Mouse (Mus musculus): ENCODE results near the gene Tmsb15b2. TPM values are rescaled to one million over a fixed set of nuclear protein-coding genes. Genes with fewer than 3 reads are reported as not detected.
A peak's percentile ranks its signal among the peaks of the same experiment; 100 is the strongest.
"Not testable (repeated sequence)": the region's sequence is repeated elsewhere in the genome, so short reads cannot be mapped to it uniquely, and the experiment has no call there.

Tmsb15b2 gene
- polyA plus RNA-seq, 1 experiment from 2014 or later: 52.2 TPM

- Histone ChIP-seq H3K27me3 (replicated peaks) (no peaks in the 10 kb centered on the region), H3K27ac (no peak overlapping the region), H3K4me2 (replicated peaks) (no peak overlapping the region), H3K9me3 (no peaks in the 10 kb centered on the region), H3K4me3 (replicated peaks) (no peak overlapping the region), H3K9ac (no peak overlapping the region), H3K36me3 (no peaks in the 10 kb centered on the region), H3K4me1 (replicated peaks) (no peaks in the 10 kb centered on the region)
- 27% methylated on average over 2 of the region's 2 CpGs for WGBS
- ATAC-seq: no peak
These were observed 15.6 kb downstream of the Tmsb15b2 start for GRCm38 (mm10) chrX:136959688-136960087.

GRCm38 (mm10) chrX:136958300-136958699 lies 17.0 kb downstream of the Tmsb15b2 start:
- not testable (repeated sequence) for H3K4me1 ChIP-seq (replicated peaks); H3K9ac ChIP-seq; H3K27me3 ChIP-seq (replicated peaks); H3K36me3 ChIP-seq; H3K9me3 ChIP-seq; H3K27ac ChIP-seq
- Histone ChIP-seq H3K4me2 (replicated peaks) (peak overlapping the region; percentile 45; the same call in 1 of the 2 replicates), H3K4me3 (replicated peaks) (peak overlapping the region; percentile 32; the same call in 1 of the 2 replicates)
- ATAC-seq: peak; percentile 52
- WGBS: 63% methylated on average over 5 of the region's 5 CpGs

GRCm38 (mm10) chrX:136957583-136958279 lies 17.6 kb downstream of the Tmsb15b2 start:
- 35% methylated on average over 13 of the region's 13 CpGs for WGBS
- H3K27ac ChIP-seq; H3K36me3 ChIP-seq; H3K9me3 ChIP-seq; H3K9ac ChIP-seq; H3K4me1 ChIP-seq (replicated peaks); H3K27me3 ChIP-seq (replicated peaks): not testable (repeated sequence)
- peak; percentile 98 for ATAC-seq
- H3K4me3 ChIP-seq (replicated peaks): peak overlapping the region; percentile 32
- H3K4me2 ChIP-seq (replicated peaks): peak overlapping the region; percentile 45

GRCm38 (mm10) chrX:136937985-136938384 lies 37.3 kb downstream of the Tmsb15b2 start:
- H3K4me3 ChIP-seq (replicated peaks): no peak overlapping the region
- no peak overlapping the region for H3K9ac ChIP-seq
- peak; percentile 98 for ATAC-seq
- no peaks in the 10 kb centered on the region for H3K27me3 ChIP-seq (replicated peaks)
- H3K27ac ChIP-seq: no peak overlapping the region
- H3K4me1 ChIP-seq (replicated peaks): no peaks in the 10 kb centered on the region
- H3K36me3 ChIP-seq: no peaks in the 10 kb centered on the region
- WGBS: 22% methylated on average over 3 of the region's 3 CpGs
- no peaks in the 10 kb centered on the region for H3K9me3 ChIP-seq
- H3K4me2 ChIP-seq (replicated peaks): no peak overlapping the region

- H3K27ac ChIP-seq: no peak within 1 kb of the TSS
- H3K4me2 ChIP-seq (replicated peaks): no peak within 1 kb of the TSS
- no peaks in the 10 kb centered on the region for H3K4me1 ChIP-seq (replicated peaks)
- 91% methylated on average over 14 of the region's 14 CpGs for WGBS
- no peak within 1 kb of the TSS for H3K4me3 ChIP-seq (replicated peaks)
- H3K9me3 ChIP-seq: no peaks in the 10 kb centered on the region
- no peaks in the 10 kb centered on the region for H3K36me3 ChIP-seq
- H3K9ac ChIP-seq: no peak within 1 kb of the TSS
- H3K27me3 ChIP-seq (replicated peaks): no peaks in the 10 kb centered on the region
- ATAC-seq: no peak
These were observed 48.3 kb downstream of the Tmsb15b2 start, which contains the start of gene H2bfm for GRCm38 (mm10) chrX:136927031-136927430. Gene H2bfm (plus strand): TSS chrX:136927325.

- H3K9ac ChIP-seq: no peak overlapping the region
- H3K27ac ChIP-seq: no peak overlapping the region
- no peak for ATAC-seq
- no peak overlapping the region for H3K4me3 ChIP-seq (replicated peaks)
- H3K36me3 ChIP-seq: no peaks in the 10 kb centered on the region
- no peaks in the 10 kb centered on the region for H3K27me3 ChIP-seq (replicated peaks)
- no peak overlapping the region for H3K4me2 ChIP-seq (replicated peaks)
- H3K9me3 ChIP-seq: no peaks in the 10 kb centered on the region
- no peaks in the 10 kb centered on the region for H3K4me1 ChIP-seq (replicated peaks)
These were observed 49.4 kb downstream of the Tmsb15b2 start for GRCm38 (mm10) chrX:136925863-136926262.

Other genes starting within 250 kb of the Tmsb15b2 start
- 439 and 480 TPM in 2 replicates for gene Morf4l2, start 231.8 kb downstream of the Tmsb15b2 start, polyA plus RNA-seq (2015; fragmentation: Nextera tagmentation; extraction: Ambion mirVana)
- gene Glra4, start 195.4 kb downstream of the Tmsb15b2 start, polyA plus RNA-seq (2015; fragmentation: Nextera tagmentation; extraction: Ambion mirVana): not detected in 2 replicates
- gene Plp1, start 152.8 kb downstream of the Tmsb15b2 start, polyA plus RNA-seq (2015; fragmentation: Nextera tagmentation; extraction: Ambion mirVana): 4.6 and 5.8 TPM in 2 replicates
- gene Rab9b, start 106.7 kb downstream of the Tmsb15b2 start, polyA plus RNA-seq (2015; fragmentation: Nextera tagmentation; extraction: Ambion mirVana): 0.40 and 0.43 TPM in 2 replicates
- gene H2bfm, start 48.2 kb downstream of the Tmsb15b2 start, polyA plus RNA-seq (2015; fragmentation: Nextera tagmentation; extraction: Ambion mirVana): not detected in 2 replicates
- 3.2 and 6.3 TPM in 2 replicates for gene Tmsb15l, start 1.4 kb upstream of the Tmsb15b2 start, polyA plus RNA-seq (2015; fragmentation: Nextera tagmentation; extraction: Ambion mirVana)
- 21.5 and 24.8 TPM in 2 replicates for gene Tmsb15b1, start 1.4 kb upstream of the Tmsb15b2 start, polyA plus RNA-seq (2015; fragmentation: Nextera tagmentation; extraction: Ambion mirVana)
- 15.5 and 17.8 TPM in 2 replicates for gene Zcchc18, start 17.7 kb upstream of the Tmsb15b2 start, polyA plus RNA-seq (2015; fragmentation: Nextera tagmentation; extraction: Ambion mirVana)
- gene Slc25a53, start 62.8 kb upstream of the Tmsb15b2 start, polyA plus RNA-seq (2015; fragmentation: Nextera tagmentation; extraction: Ambion mirVana): 7.5 and 7.9 TPM in 2 replicates
- gene Fam199x, start 74.1 kb upstream of the Tmsb15b2 start, polyA plus RNA-seq (2015; fragmentation: Nextera tagmentation; extraction: Ambion mirVana): 5.1 and 6.3 TPM in 2 replicates
- gene Esx1, start 146.6 kb upstream of the Tmsb15b2 start, polyA plus RNA-seq (2015; fragmentation: Nextera tagmentation; extraction: Ambion mirVana): not detected in 2 replicates

All from intestine, embryonic 15.5 days (tissue).